Mouse (Mus musculus): ENCODE data around the gene Vasp.

The Vasp gene

GRCm38 (mm10) chr7:19208201-19208910, 63.3 kb downstream of the Vasp start:
- DNase-seq: no peak
